Mouse (Mus musculus) lung, adult 10 weeks (tissue): ENCODE results near the gene Ctdspl2. TPM values are rescaled to one million over a fixed set of nuclear protein-coding genes. Genes with fewer than 3 reads are reported as not detected.

Source experiments
- polyA plus RNA-seq: library from polyadenylated mRNA; stranded (reverse); fragments of 350-450 nt; fragmentation: Illumina TruSeq; extraction: RNeasy Lipid Tissue Mini Kit (QIAGEN cat#74804); gene quantifications from one replicate; pipeline ENCODE4 v1.2.3, GENCODE M21; 2014; ENCODE audit warnings: low read depth, low replicate concordance; ENCODE audit not compliant: insufficient read depth

The Ctdspl2 gene
- 5.8 TPM for polyA plus RNA-seq

GRCm38 (mm10) chr2:121955765-121956223 lies at the start of gene Ctdspl2, which contains the start of gene Mageb3:
Gene Ctdspl2, plus strand, starts transcription at chr2:121956001.
Gene Mageb3, minus strand, starts transcription at chr2:121956092.

GRCm38 (mm10) chr2:122027862-122028755 lies 72.3 kb downstream of the Ctdspl2 start, which contains the start of gene Eif3j1:
Gene Eif3j1, plus strand, starts transcription at chr2:122028546.

Other genes starting within 250 kb of the Ctdspl2 start
- gene Frmd5, start 148.9 kb upstream of the Ctdspl2 start, polyA plus RNA-seq = 4.5 TPM
- 21.0 TPM for gene Casc4, start 89.0 kb upstream of the Ctdspl2 start, polyA plus RNA-seq
- not detected for gene Mageb3, start 91 bp downstream of the Ctdspl2 start, polyA plus RNA-seq
- 14.9 TPM for gene Eif3j1, start 72.5 kb downstream of the Ctdspl2 start, polyA plus RNA-seq
- 3.9 TPM for gene Spg11, start 162.4 kb downstream of the Ctdspl2 start, polyA plus RNA-seq
- gene B2m, start 191.7 kb downstream of the Ctdspl2 start, polyA plus RNA-seq = 2,063 TPM
- 0.13 TPM for gene Trim69, start 204.7 kb downstream of the Ctdspl2 start, polyA plus RNA-seq
- not detected for gene Patl2, start 230.2 kb downstream of the Ctdspl2 start, polyA plus RNA-seq
- not detected for gene Terb2, start 230.3 kb downstream of the Ctdspl2 start, polyA plus RNA-seq